Mouse (Mus musculus) lung, postnatal 25 days (tissue): ENCODE data around the gene Ghsr.

ENCODE experiments used
- DNase-seq: peaks from one replicate; pipeline ENCODE4 v3.0.0; 2022; ENCODE audit warnings: low spot score

Ghsr gene

GRCm38 (mm10) chr3:27408564-27408963, 37.4 kb downstream of the Ghsr start:
- DNase-seq, result no peak

DNA sequence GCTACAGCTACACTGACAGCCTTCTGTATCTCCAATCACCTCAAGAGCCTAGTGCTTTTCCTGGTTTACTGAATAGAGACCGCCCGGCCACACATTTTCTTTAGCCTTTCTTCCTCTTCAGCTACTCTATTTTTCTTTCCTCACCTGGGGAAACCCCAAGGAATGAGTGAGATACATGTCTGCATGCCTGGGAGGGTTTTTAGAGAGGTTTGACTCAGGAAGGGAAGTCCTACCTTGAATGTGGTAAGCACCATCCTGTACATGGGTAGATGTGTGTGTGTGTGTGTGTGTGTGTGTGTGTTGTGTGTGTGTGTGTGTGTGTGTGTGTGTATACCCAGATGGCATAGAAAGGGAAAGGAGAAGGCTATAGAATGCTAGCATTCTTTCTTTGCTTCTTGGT, 40.1 kb downstream of the Ghsr start:
- DNase-seq, result no peak

DNA sequence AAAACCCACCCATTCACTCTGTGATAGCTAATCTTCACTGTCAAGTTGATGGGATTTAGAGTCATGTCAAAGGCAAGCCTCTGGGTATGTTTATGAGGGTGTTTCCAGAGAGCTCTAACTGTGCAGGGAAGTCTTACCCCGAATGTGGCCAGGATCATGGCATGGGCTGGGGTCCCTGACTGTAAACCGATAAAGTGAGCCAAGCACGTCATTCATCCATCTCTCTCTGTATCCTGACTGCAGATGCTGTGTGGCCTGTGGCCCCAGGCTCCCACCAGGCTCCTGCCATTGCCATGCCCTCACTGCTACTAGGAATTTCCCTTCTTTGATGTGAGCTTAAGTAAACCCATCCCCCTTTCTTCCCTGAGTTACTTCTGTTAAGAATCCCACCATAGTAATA, 42.4 kb downstream of the Ghsr start:
- no peak for DNase-seq

GRCm38 (mm10) chr3:27416786-27417185, 45.6 kb downstream of the Ghsr start:
- no peak for DNase-seq

DNA sequence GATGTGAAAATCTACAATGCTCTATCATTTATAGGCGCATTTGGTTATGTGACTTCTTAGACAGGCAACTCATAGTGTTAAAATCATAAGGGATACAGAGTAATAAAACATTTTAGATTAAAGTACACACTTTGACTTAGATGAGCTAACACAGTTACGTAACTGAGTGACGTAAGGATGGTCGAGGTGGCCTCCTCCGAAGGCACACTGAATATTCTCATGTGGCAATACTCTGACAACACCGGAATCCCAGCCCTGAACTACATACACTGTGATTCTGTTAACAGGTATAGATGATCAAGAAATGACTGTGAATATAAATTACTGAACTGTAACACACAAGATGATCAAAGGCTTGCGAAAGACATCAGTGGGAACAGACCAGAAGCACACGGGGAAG, 47.5 kb downstream of the Ghsr start:
- no peak for DNase-seq

- no peak for DNase-seq
Measured at GRCm38 (mm10) chr3:27421980-27422379, 50.8 kb downstream of the Ghsr start.

DNA sequence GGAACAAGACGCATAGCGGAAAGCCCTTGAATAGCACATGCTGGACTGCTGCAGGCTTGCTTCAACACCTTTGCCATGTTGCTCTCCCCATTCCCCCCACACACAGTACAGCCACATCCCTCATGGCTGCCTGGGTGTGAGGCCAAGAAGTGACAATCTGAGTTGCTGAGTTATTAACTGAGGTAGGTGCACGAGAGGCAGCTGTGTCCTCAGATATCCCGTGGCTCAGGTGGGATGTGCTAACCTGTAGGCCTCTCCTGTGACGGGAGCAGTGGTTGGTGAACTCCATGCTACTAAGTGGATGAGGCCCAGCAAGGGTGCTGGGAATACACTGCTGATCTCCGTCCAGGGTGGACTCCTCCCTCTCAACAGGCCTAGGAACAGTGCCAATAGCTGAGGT, 51.4 kb downstream of the Ghsr start:
- no peak for DNase-seq

DNA sequence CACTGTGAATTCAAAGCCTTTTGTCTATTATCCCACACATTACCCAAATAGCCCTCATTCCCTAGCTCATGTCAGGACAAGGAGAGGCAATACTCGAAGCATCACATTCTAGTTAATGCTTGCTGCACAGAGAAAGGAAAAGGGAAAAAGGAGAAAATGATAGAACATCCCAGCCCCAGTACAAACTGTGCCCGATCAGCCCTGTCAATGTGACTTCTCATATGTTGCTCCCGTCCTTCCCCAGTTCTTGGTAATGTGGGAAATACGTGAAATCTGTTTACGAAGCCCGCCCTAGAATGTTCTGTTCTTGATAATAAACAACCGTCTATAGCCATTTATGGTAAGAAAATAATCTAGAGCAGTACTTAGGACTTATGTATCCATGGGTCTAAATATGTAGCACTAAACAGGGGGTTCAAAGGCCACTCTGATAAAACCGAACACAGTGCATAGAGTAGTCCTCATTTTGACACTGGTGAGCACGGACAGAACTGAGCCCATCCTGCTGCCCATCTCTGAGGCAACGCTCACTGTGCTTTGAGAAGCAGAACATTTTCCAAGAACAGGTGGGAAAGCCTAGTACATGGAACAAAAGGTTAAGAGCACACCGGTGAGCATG, 53.0 kb downstream of the Ghsr start:
- DNase-seq, result no peak

GRCm38 (mm10) chr3:27427406-27427805, 56.3 kb downstream of the Ghsr start:
- DNase-seq, result no peak
